Mouse (Mus musculus) T-cell, adult 66 days (primary cell): ENCODE measurements around the gene Aurkc. TPM values are rescaled to one million over a fixed set of nuclear protein-coding genes. Genes with fewer than 3 reads are reported as not detected.

Source experiments
- total RNA-seq, 2 experiments: library from RNA; stranded (reverse); gene quantifications; 3 replicates in 1 of 2; 4 replicates in 1 of 2; pipeline ENCODE4 v1.2.4; 2023

Gene Aurkc
- total RNA-seq: not detected

DNA sequence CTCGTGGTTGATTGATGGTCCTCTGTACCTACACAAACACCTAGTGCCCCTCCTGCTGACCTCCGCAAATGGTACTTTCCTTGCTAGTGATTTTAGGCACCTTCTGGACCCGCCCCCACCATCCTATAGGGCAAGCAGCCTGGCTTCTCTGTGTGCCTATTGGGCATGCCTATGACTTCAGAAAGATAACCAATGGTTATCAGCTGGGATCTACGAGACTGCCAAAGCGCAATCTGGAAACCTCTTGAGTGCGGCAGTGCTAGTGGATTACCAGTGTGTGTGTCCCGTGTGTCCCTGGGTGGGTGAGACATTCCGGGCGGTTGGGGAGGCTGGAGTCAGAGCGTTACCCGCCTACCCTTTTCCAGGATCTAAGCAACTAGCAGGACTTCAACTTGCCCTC, at the start of gene Aurkc:
TSS of gene Aurkc (plus strand) at position 50 of the 400 bp plus-strand sequence.

Other genes starting within 250 kb of the Aurkc start
- gene Zfp954, start 126.2 kb downstream of the Aurkc start, total RNA-seq: 10 to 100 TPM; 34.1 to 49.6 TPM
- 1 to 10 TPM; 6.5 to 7.3 TPM for gene Zfp773, start 141.5 kb downstream of the Aurkc start, total RNA-seq
- gene Zfp418, start 176.0 kb downstream of the Aurkc start, total RNA-seq: 1 to 10 TPM; 2.6 to 5.2 TPM
- gene Zfp772, start 214.7 kb downstream of the Aurkc start, total RNA-seq: 1 to 10 TPM; 2.5 to 3.6 TPM